Mouse (Mus musculus): Measurements from ENCODE around the gene Grhpr. TPM values are rescaled to one million over a fixed set of nuclear protein-coding genes. Genes with fewer than 3 reads are reported as not detected.

Grhpr gene
- total and polyA plus RNA-seq, 3 experiments: 76.6 to 204 (median 107) TPM

DNA sequence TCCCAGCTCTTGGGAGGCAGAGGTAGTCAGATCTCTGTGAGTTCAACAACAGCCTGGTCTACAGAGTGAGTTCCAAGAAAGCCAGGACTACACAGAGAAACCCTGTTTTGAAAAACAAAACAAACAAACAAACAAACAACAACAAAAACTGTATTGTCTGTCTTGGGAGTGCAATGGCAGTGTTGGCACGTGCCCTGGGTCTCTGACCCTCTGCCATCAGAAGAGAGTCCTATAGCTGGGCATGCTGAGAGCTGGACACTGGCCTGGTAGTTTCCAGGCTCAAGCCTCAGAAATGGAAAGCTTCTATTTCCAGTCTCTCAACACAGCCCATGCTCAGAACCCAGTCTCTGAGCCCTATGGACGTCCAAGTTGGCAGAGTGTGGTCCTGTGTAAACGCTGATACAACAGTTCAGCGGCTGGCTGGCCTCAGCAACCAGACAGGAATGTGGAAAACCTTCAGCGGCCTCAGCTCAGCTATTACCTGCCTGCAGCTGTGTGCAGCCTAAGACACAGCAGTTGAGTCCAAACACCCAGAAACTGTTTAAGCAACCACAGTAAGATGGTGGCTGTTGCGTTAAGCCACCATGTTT, 5.1 kb upstream of the Grhpr start:
- dilution Hi-C loops (cut with MboI; ENCODE audit: extremely low pct_ligation_motif_present, extremely low pct_unique_long_range_greater_than_20kb, low sequenced_read_pairs) (no loop called here), in situ Hi-C loops (cut with MboI; ENCODE audit: low pct_ligation_motif_present, low pct_unique_long_range_greater_than_20kb, low sequenced_read_pairs) (loop anchor here (10.0 kb wide), 1 partner anchor 301 kb away; no protein-coding TSS in a partner anchor)
- DNase-seq (ENCODE audit: extremely low read depth): no peak
- H3K36me3 ChIP-seq (replicated peaks in 1 of 2; ENCODE audit: control insufficient read depth in 1 of 2, insufficient read depth in 1 of 2, low read length in 1 of 2): peaks cover 0 to 27% of the 10 kb centered on the region in 2 experiments
- no peak overlapping the region for H3K4me3 ChIP-seq (replicated peaks in 1 of 3; ENCODE audit: low read depth in 2 of 3, low read length in 2 of 3, poor library complexity in 1 of 3)
- no peaks in the 10 kb centered on the region for H3K27me3 ChIP-seq (replicated peaks)
- no peak overlapping the region for H3K27ac ChIP-seq (ENCODE audit: insufficient read depth, low read depth)
- H3K9ac ChIP-seq (ENCODE audit: insufficient read depth, low read depth): no peak overlapping the region
- no peak overlapping the region for H3K4me2 ChIP-seq (ENCODE audit: insufficient read depth, low read depth, poor library complexity, severe bottlenecking)
- H3K9me3 ChIP-seq (replicated peaks; ENCODE audit: low read length): peaks cover 43% of the 10 kb centered on the region
- TF ChIP-seq NRF1 (IDR thresholded peaks at IDR 0.05; ENCODE audit: low read depth, low read length) (no peak), ZC3H11A (IDR thresholded peaks at IDR 0.05; ENCODE audit: low read depth, low read length) (no peak), JUND (conservative IDR thresholded peaks at IDR 0.05; ENCODE audit: low read depth, low read length) (no peak), GABPA (IDR thresholded peaks at IDR 0.05; ENCODE audit: insufficient replicate concordance, low read depth, low read length) (no peak), MAX (IDR thresholded peaks at IDR 0.05; ENCODE audit: low read length) (no peak), POLR2AphosphoS2 (IDR thresholded peaks at IDR 0.05; ENCODE audit: low read depth, low read length) (no peak), MEF2A (IDR thresholded peaks at IDR 0.05; ENCODE audit: borderline replicate concordance, low read depth, low read length) (no peak), MAFK (IDR thresholded peaks at IDR 0.05; ENCODE audit: insufficient replicate concordance, low read length) (no peak), KAT2A (IDR thresholded peaks at IDR 0.05; ENCODE audit: insufficient replicate concordance, low read length) (no peak), MAZ (IDR thresholded peaks at IDR 0.05; ENCODE audit: low read depth, low read length) (no peak), USF1 (IDR thresholded peaks at IDR 0.05; ENCODE audit: low read depth, low read length) (no peak), CHD2 (IDR thresholded peaks at IDR 0.05; ENCODE audit: low read length) (no peak), PAX5 (IDR thresholded peaks at IDR 0.05; ENCODE audit: low read length) (no peak), TBP (conservative IDR thresholded peaks at IDR 0.05; ENCODE audit: low read depth, low read length) (no peak), ZNF384 (IDR thresholded peaks at IDR 0.05; ENCODE audit: low read depth, low read length) (no peak)
- H3K4me1 ChIP-seq (ENCODE audit: control insufficient read depth in 1 of 2, insufficient read depth in 2 of 2): peaks cover 11 to 37% of the 10 kb centered on the region in 2 experiments
- no peaks in the 10 kb centered on the region for H3K79me2 ChIP-seq (replicated peaks; ENCODE audit: control insufficient read depth, extremely low read depth, insufficient read depth, poor library complexity, severe bottlenecking)

DNA sequence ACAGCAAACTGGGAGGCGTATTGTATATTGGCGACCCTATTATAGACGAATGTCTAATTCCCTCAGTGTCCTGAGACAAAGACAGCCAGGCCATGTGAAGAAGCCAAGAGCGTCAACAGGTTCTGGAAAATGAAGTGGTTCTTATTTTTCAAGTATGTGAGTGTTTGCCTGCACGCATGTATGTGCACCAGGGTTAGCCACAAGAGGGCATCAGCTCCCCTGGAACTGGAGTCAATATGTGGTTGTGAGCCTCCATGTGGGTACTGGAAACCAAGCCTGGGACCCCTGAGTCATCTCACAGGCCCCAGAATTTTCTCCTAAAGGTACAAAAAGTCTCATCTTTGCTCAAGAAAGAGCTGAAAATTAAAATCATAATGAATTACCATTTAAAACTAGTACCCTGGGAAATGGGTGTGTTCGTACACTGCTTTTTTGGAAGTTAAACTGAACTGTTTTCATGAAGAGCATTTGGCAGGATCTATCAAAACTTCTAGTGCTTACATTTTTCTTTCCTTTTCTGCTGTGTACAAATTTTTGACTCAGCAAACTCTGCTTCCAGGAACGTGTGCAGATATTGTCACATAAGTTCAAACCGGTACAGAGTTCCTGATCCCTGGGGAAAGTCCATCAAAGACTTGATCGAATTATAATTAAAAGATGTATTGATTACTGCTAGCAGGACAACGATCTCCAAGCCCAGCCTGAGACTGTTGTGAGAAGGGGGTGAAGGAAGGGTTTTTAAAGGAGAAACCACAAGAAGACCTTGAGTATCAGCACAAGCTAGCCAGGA, 4.1 kb upstream of the Grhpr start:
- H3K36me3 ChIP-seq (replicated peaks in 1 of 2; ENCODE audit: control insufficient read depth in 1 of 2, insufficient read depth in 1 of 2, low read length in 1 of 2): peaks cover 0 to 20% of the 10 kb centered on the region in 2 experiments
- peaks cover 7 to 27% of the 10 kb centered on the region in 2 experiments; a peak in 3 of 4 replicates for H3K4me1 ChIP-seq (ENCODE audit: control insufficient read depth in 1 of 2, insufficient read depth in 2 of 2)
- no peak overlapping the region for H3K9ac ChIP-seq (ENCODE audit: insufficient read depth, low read depth)
- no peak overlapping the region for H3K4me2 ChIP-seq (ENCODE audit: insufficient read depth, low read depth, poor library complexity, severe bottlenecking)
- H3K4me3 ChIP-seq (replicated peaks in 1 of 3; ENCODE audit: low read depth in 2 of 3, low read length in 2 of 3, poor library complexity in 1 of 3): no peak overlapping the region
- no peak for DNase-seq (ENCODE audit: extremely low read depth)
- in situ Hi-C loops (cut with MboI; ENCODE audit: low pct_ligation_motif_present, low pct_unique_long_range_greater_than_20kb, low sequenced_read_pairs) (loop anchor here (10.0 kb wide), 1 partner anchor 302 kb away; no protein-coding TSS in a partner anchor), dilution Hi-C loops (cut with MboI; ENCODE audit: extremely low pct_ligation_motif_present, extremely low pct_unique_long_range_greater_than_20kb, low sequenced_read_pairs) (no loop called here)
- H3K9me3 ChIP-seq (replicated peaks; ENCODE audit: low read length): peaks cover 34% of the 10 kb centered on the region
- no peak overlapping the region for H3K27ac ChIP-seq (ENCODE audit: insufficient read depth, low read depth)
- no peaks in the 10 kb centered on the region for H3K27me3 ChIP-seq (replicated peaks)
- no peak for TF ChIP-seq ZNF384 (IDR thresholded peaks at IDR 0.05; ENCODE audit: low read depth, low read length)
- peak in 1 of 2 experiments; percentile 38; a peak in 2 of 4 replicates for TF ChIP-seq CTCF (conservative IDR thresholded peaks at IDR 0.05 in 1 of 2, IDR thresholded peaks at IDR 0.05 in 1 of 2; ENCODE audit: low read depth in 2 of 2, low read length in 2 of 2)
- no peaks in the 10 kb centered on the region for H3K79me2 ChIP-seq (replicated peaks; ENCODE audit: control insufficient read depth, extremely low read depth, insufficient read depth, poor library complexity, severe bottlenecking)
